Mouse (Mus musculus) bone marrow macrophage, adult 2 months (primary cell): ENCODE data around the gene Tlr9.

ENCODE experiments used
- CTCF ChIP-seq: IDR thresholded peaks from 2 replicates; pipeline ENCODE4 v1.5.1; 2012; ENCODE audit warnings: low read depth, mild to moderate bottlenecking, low read length, moderate library complexity
- POLR2A ChIP-seq: IDR thresholded peaks from 2 replicates; pipeline ENCODE4 v1.6.1; 2012; ENCODE audit warnings: mild to moderate bottlenecking, low read depth, low read length, borderline replicate concordance

DNA sequence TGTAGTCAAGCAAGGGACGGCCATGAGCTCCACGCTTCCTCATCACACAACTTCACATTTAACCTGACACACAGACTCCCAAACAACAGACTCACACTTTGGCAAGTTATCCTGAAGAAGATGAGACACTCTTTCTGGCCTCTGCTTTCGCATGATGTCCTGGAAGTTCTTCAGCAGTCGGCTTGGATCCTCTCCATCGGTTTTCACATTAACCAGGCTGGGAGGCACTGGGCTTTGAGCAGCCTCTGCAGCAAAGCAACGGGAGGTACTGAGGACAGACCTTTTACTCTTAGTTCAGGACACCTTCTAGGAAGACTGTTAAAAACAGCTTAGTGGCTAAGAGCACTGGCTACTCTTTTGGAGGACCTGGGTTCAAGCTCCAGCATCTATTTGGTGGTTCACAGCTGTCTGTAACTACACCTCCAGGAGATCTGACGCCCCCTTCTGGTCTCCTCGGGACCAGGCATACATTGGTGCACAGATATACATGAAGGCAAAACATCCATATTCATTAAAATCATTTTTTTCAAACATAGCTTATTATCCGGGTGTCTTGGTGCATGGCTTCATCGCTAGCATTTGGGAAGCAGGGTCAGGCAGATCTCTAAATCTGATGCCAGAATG lies 19.3 kb downstream of the Tlr9 start:
- TF ChIP-seq POLR2A (no peak), CTCF (0 out of 2 replicates have a peak, but pooled peaks have one; percentile 8)
